Mouse (Mus musculus) kidney, adult 2 months (tissue): Measurements from ENCODE around the gene Btn1a1.

ENCODE experiments used
- CTCF ChIP-seq: fragments of 200-500 bp; conservative IDR thresholded peaks from 2 replicates; pipeline ENCODE4 v1.5.1; 2011; ENCODE audit warnings: low read depth, mild to moderate bottlenecking, control low read depth, low read length, moderate library complexity, mixed read lengths; ENCODE audit not compliant: insufficient read depth, insufficient read length
- POLR2A ChIP-seq: fragments of 200-500 bp; IDR thresholded peaks from one replicate; pipeline ENCODE4 v1.6.1; 2011; ENCODE audit warnings: low read depth, low read length, control low read depth

- TF ChIP-seq POLR2A = no peak
- no peak for TF ChIP-seq CTCF
Measured at GRCm38 (mm10) chr13:23448758-23449157, 16.9 kb downstream of the Btn1a1 start.
